Mouse (Mus musculus) MEL (cell line): ENCODE data around the gene Traf1. TPM values are rescaled to one million over a fixed set of nuclear protein-coding genes. Genes with fewer than 3 reads are reported as not detected.

Experiments used
- DNase-seq: peaks from one replicate; pipeline ENCODE4 v3.0.0; 2011; ENCODE audit warnings: low read depth, low spot score
- H3K27ac ChIP-seq: 2 replicates; pipeline ENCODE4 v1.5.1; 2012; ENCODE audit warnings: low read depth, mild to moderate bottlenecking, control low read depth, low read length, moderate library complexity; ENCODE audit not compliant: control insufficient read depth
- H3K27me3 ChIP-seq, 2 experiments: fragments of 150-350 bp in 1 of 2; sonication (generic) in 1 of 2; 2 replicates each; pipeline ENCODE4 v1.6.1; 2012; ENCODE audit warnings: low read length in 2 of 2, mild to moderate bottlenecking in 2 of 2, improper control_type of control experiment in 1 of 2, moderate library complexity in 1 of 2; ENCODE audit not compliant: insufficient read depth in 2 of 2, control insufficient read depth in 1 of 2
- H3K36me3 ChIP-seq, 2 experiments: 2 replicates each; pipeline ENCODE4 v1.6.1; 2012 to 2014; ENCODE audit warnings: low read length in 2 of 2, improper control_type of control experiment in 1 of 2, inconsistent platforms in 1 of 2, mild to moderate bottlenecking in 1 of 2; ENCODE audit not compliant: insufficient read depth in 2 of 2, control insufficient read depth in 1 of 2
- H3K4me1 ChIP-seq, 2 experiments: fragments of 150-350 bp in 1 of 2; sonication (generic) in 1 of 2; 2 replicates each; pipeline ENCODE4 v1.6.1; 2012; ENCODE audit warnings: low read length in 2 of 2, improper control_type of control experiment in 1 of 2, mild to moderate bottlenecking in 1 of 2; ENCODE audit not compliant: insufficient read depth in 2 of 2, control insufficient read depth in 1 of 2
- H3K4me3 ChIP-seq, 2 experiments: fragments of 150-350 bp in 1 of 2; sonication (generic) in 1 of 2; 2 replicates each; pipeline ENCODE4 v1.5.1; 2012; ENCODE audit warnings: low read depth in 2 of 2, low read length in 2 of 2, mild to moderate bottlenecking in 2 of 2, moderate library complexity in 2 of 2, control low read depth in 1 of 2, improper control_type of control experiment in 1 of 2; ENCODE audit not compliant: control insufficient read depth in 1 of 2, insufficient read depth in 1 of 2
- H3K79me2 ChIP-seq: 2 replicates; pipeline ENCODE4 v1.6.1; 2012; ENCODE audit warnings: mild to moderate bottlenecking, low read length, moderate library complexity; ENCODE audit not compliant: control insufficient read depth, poor library complexity, insufficient read depth
- H3K9ac ChIP-seq: 2 replicates; pipeline ENCODE4 v1.6.1; 2012; ENCODE audit warnings: low read depth, mild to moderate bottlenecking, control low read depth, low read length, moderate library complexity; ENCODE audit not compliant: control insufficient read depth, poor library complexity, severe bottlenecking
- H3K9me3 ChIP-seq: fragments of 150-350 bp; sonication (generic); replicated peaks from 2 replicates; pipeline ENCODE4 v1.6.1; 2012; ENCODE audit warnings: mild to moderate bottlenecking, low read length, improper control_type of control experiment, moderate library complexity; ENCODE audit not compliant: insufficient read depth
- BHLHE40 ChIP-seq: IDR thresholded peaks from 2 replicates; pipeline ENCODE4 v1.6.1; 2012; ENCODE audit warnings: low read depth, mild to moderate bottlenecking, inconsistent platforms, low read length, improper control_type of control experiment, borderline replicate concordance
- CHD1 ChIP-seq: IDR thresholded peaks from 2 replicates; pipeline ENCODE4 v1.6.1; 2012; ENCODE audit warnings: low read depth, mild to moderate bottlenecking, inconsistent platforms, low read length, improper control_type of control experiment
- CTCF ChIP-seq, 3 experiments: IDR thresholded peaks in 2 of 3; conservative IDR thresholded peaks in 1 of 3; 2 replicates each; pipeline ENCODE4 v1.5.1; 2011 to 2012; ENCODE audit warnings: low read length in 3 of 3, low read depth in 2 of 3, mild to moderate bottlenecking in 2 of 3, improper control_type of control experiment in 1 of 3, inconsistent platforms in 1 of 3, mixed read lengths in 1 of 3, moderate library complexity in 1 of 3; ENCODE audit not compliant: control insufficient read depth in 1 of 3, insufficient read depth in 1 of 3, poor library complexity in 1 of 3, severe bottlenecking in 1 of 3
- ETS1 ChIP-seq: IDR thresholded peaks from 2 replicates; pipeline ENCODE4 v1.6.1; 2012; ENCODE audit warnings: low read depth, mild to moderate bottlenecking, inconsistent platforms, low read length, improper control_type of control experiment, moderate library complexity
- MAX ChIP-seq: IDR thresholded peaks from 2 replicates; pipeline ENCODE4 v1.6.1; 2011; ENCODE audit warnings: low read length, improper control_type of control experiment
- MAZ ChIP-seq: IDR thresholded peaks from 2 replicates; pipeline ENCODE4 v1.6.1; 2012; ENCODE audit warnings: low read depth, mild to moderate bottlenecking, inconsistent platforms, low read length, improper control_type of control experiment
- MEF2A ChIP-seq: IDR thresholded peaks from 2 replicates; pipeline ENCODE4 v1.6.1; 2014; ENCODE audit warnings: low read depth, mild to moderate bottlenecking, inconsistent platforms, low read length, improper control_type of control experiment; ENCODE audit not compliant: poor library complexity, insufficient replicate concordance, severe bottlenecking; ENCODE audit errors: extremely low read depth
- MXI1 ChIP-seq: IDR thresholded peaks from 2 replicates; pipeline ENCODE4 v1.6.1; 2011; ENCODE audit warnings: mild to moderate bottlenecking, low read depth, low read length, improper control_type of control experiment
- NELFE ChIP-seq: IDR thresholded peaks from 2 replicates; pipeline ENCODE4 v1.6.1; 2011; ENCODE audit warnings: low read depth, low read length, improper control_type of control experiment
- POLR2A ChIP-seq, 2 experiments: IDR thresholded peaks; 2 replicates each; pipeline ENCODE4 v1.6.1; 2011 to 2012; ENCODE audit warnings: low read length in 2 of 2, mild to moderate bottlenecking in 2 of 2, control low read depth in 1 of 2, improper control_type of control experiment in 1 of 2, low read depth in 1 of 2, moderate library complexity in 1 of 2; ENCODE audit not compliant: control insufficient read depth in 1 of 2, insufficient read depth in 1 of 2, poor library complexity in 1 of 2
- POLR2AphosphoS2 ChIP-seq: IDR thresholded peaks from 2 replicates; pipeline ENCODE4 v1.6.1; 2011; ENCODE audit warnings: low read length, improper control_type of control experiment
- POLR2AphosphoS5 ChIP-seq: IDR thresholded peaks from 2 replicates; pipeline ENCODE4 v1.6.1; 2012; ENCODE audit warnings: low read depth, borderline replicate concordance, mild to moderate bottlenecking, inconsistent platforms, low read length, moderate library complexity, mixed read lengths
- RAD21 ChIP-seq: IDR thresholded peaks from 2 replicates; pipeline ENCODE4 v1.6.1; 2011; ENCODE audit warnings: mild to moderate bottlenecking, low read depth, low read length, improper control_type of control experiment
- RCOR1 ChIP-seq: IDR thresholded peaks from 2 replicates; pipeline ENCODE4 v1.6.1; 2012; ENCODE audit warnings: low read depth, mild to moderate bottlenecking, inconsistent platforms, low read length, improper control_type of control experiment
- SMC3 ChIP-seq: IDR thresholded peaks from 2 replicates; pipeline ENCODE4 v1.6.1; 2011; ENCODE audit warnings: low read depth, low read length, improper control_type of control experiment
- TBP ChIP-seq: IDR thresholded peaks from 2 replicates; pipeline ENCODE4 v1.8.0; 2011; ENCODE audit warnings: low read depth, low read length, improper control_type of control experiment
- polyA plus RNA-seq, 2 experiments: library from polyadenylated mRNA; stranded (reverse) in 1 of 2; unstranded in 1 of 2; fragments of >175 nt in 1 of 2; fragments of >200 nt in 1 of 2; gene quantifications; 2 replicates each; pipeline versions ENCODE4 v1.2.1 to v1.2.4; 2012; ENCODE audit warnings: low replicate concordance in 2 of 2, low read depth in 1 of 2; ENCODE audit not compliant: insufficient read length in 2 of 2, insufficient read depth in 1 of 2, missing spikeins in 1 of 2
- total RNA-seq: library from RNA; depleted of rRNA; stranded (reverse); fragments of 300-350 nt; gene quantifications from 2 replicates; pipeline ENCODE4 v1.2.3, GENCODE M21; 2012

The Traf1 gene
- total and polyA plus RNA-seq, 3 experiments: 0.03 to 0.04 TPM; not detected in 1

DNA sequence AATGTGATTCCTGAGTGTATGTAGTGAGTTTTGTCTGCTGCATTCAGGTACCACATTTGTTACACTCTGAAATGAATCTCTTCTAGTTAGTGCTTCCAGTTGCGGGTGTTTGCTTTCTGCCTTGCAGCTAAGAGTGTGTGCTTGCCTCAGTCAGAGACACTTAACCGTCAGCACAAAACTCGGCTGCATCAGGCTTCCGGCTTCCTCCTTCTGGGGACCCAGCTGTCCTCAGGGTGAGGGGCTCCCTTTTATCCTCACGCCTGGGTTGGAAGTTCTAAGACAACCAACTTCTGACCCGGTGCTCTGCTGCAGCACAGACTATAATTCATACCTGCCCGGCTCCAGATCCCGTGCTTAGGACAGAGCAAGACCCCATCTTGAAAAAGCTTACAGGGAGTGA is 11.5 kb upstream of the Traf1 start:
- no peak for DNase-seq
- Histone ChIP-seq H3K9ac (no peak overlapping the region), H3K27me3 (no peaks in the 10 kb centered on the region; a peak in 1 of 4 replicates), H3K4me3 (no peak overlapping the region), H3K4me1 (peaks cover 2 to 22% of the 10 kb centered on the region in 2 experiments; a peak in 3 of 4 replicates), H3K36me3 (peaks cover 0 to 22% of the 10 kb centered on the region in 2 experiments; a peak in 2 of 4 replicates), H3K27ac (no peak overlapping the region), H3K79me2 (no peaks in the 10 kb centered on the region), H3K9me3 (no peaks in the 10 kb centered on the region)
- no peak for TF ChIP-seq MAZ
- TF ChIP-seq POLR2A (IDR thresholded peaks at IDR 0.05; ENCODE audit: control insufficient read depth in 1 of 2, insufficient read depth in 1 of 2, low read depth in 1 of 2, low read length in 2 of 2, poor library complexity in 1 of 2): no peak
- TF ChIP-seq RCOR1: no peak
- TF ChIP-seq ETS1: no peak
- no peak for TF ChIP-seq POLR2AphosphoS5

DNA sequence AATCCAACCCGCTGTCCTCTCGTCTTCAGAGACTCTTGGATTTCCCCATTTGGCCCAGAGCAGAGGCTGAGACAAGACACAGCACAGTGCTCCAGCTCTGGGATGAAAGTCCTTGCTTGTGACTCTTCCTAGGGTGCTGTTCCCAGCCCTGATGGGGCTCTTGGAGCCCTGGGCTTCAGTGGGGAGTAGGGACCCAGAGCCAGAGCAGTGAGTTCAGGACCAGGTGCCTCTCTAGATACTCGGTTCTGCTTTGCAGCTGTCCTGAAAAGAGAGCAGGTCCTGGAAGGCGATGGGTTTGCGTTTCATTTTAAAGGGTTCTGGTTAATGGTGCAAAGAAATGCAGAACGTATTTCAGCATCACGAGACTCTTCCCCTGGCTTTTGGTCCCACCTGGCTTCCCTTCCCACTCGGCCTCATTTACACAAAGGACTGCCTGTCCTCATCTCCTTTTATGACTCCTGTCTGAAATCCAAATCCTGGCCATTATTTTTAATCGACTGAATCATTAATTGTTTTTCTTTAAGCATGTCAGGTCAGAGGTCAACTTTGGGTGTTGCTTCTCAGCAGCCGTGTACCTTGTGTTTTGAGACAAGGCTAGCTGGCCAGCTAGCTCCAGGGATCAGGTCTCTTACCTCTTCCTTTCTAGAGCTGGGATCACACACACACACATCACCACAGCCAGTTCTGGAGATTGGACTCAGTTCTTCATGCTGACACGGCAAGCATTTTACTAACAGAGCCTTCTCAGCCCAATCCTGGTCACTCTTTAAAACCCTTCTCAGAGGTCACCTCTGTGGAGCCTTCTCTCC is 9.7 kb upstream of the Traf1 start:
- DNase-seq: no peak
- H3K9me3 ChIP-seq: no peaks in the 10 kb centered on the region
- no peaks in the 10 kb centered on the region for H3K79me2 ChIP-seq
- peaks cover 0 to 9% of the 10 kb centered on the region in 2 experiments; a peak in 2 of 4 replicates for H3K36me3 ChIP-seq
- no peak for TF ChIP-seq POLR2A (IDR thresholded peaks at IDR 0.05; ENCODE audit: control insufficient read depth in 1 of 2, insufficient read depth in 1 of 2, low read depth in 1 of 2, low read length in 2 of 2, poor library complexity in 1 of 2)
- TF ChIP-seq CTCF (IDR thresholded peaks at IDR 0.05 in 2 of 3, conservative IDR thresholded peaks at IDR 0.05 in 1 of 3; ENCODE audit: control insufficient read depth in 1 of 3, insufficient read depth in 1 of 3, low read depth in 2 of 3, low read length in 3 of 3, poor library complexity in 1 of 3, severe bottlenecking in 1 of 3): no peak
- TF ChIP-seq MXI1: no peak
- TF ChIP-seq MAX: no peak
- TF ChIP-seq BHLHE40: no peak
- TF ChIP-seq RAD21: no peak
- TF ChIP-seq MAZ: no peak
- TF ChIP-seq MEF2A: no peak
- TF ChIP-seq CHD1: no peak
- TF ChIP-seq TBP: no peak
- TF ChIP-seq SMC3: no peak
- TF ChIP-seq POLR2AphosphoS2: no peak
- TF ChIP-seq NELFE: no peak
- TF ChIP-seq, all 39 proteins: peak for 0
- H3K4me3 ChIP-seq: no peak overlapping the region
- no peaks in the 10 kb centered on the region; a peak in 1 of 4 replicates for H3K27me3 ChIP-seq
- no peak overlapping the region for H3K27ac ChIP-seq
- H3K4me1 ChIP-seq: peaks cover 0 to 8% of the 10 kb centered on the region in 2 experiments; a peak in 3 of 4 replicates
- H3K9ac ChIP-seq: no peak overlapping the region
